Mouse (Mus musculus) cerebellum, adult 2 months (tissue): ENCODE measurements around the gene Pex10.

ENCODE experiments used
- CTCF ChIP-seq: fragments of 200-500 bp; IDR thresholded peaks from 2 replicates; pipeline ENCODE4 v1.5.1; 2011; ENCODE audit warnings: low read depth, mild to moderate bottlenecking, control low read depth, low read length, moderate library complexity, borderline replicate concordance; ENCODE audit not compliant: insufficient read depth
- POLR2A ChIP-seq: fragments of 200-500 bp; IDR thresholded peaks from 2 replicates; pipeline ENCODE4 v1.6.1; 2011; ENCODE audit warnings: low read length, control low read depth, borderline replicate concordance; ENCODE audit not compliant: insufficient read depth

GRCm38 (mm10) chr4:155083553-155083952 is 16.7 kb downstream of the Pex10 start:
- no peak for TF ChIP-seq CTCF
- no peak for TF ChIP-seq POLR2A
